Mouse (Mus musculus): ENCODE measurements around the gene Rhox3e. TPM values are rescaled to one million over a fixed set of nuclear protein-coding genes. Genes with fewer than 3 reads are reported as not detected.

Gene Rhox3e
- not detected in 2 replicates for polyA plus RNA-seq (2012; ENCODE audit: low replicate concordance)

DNA sequence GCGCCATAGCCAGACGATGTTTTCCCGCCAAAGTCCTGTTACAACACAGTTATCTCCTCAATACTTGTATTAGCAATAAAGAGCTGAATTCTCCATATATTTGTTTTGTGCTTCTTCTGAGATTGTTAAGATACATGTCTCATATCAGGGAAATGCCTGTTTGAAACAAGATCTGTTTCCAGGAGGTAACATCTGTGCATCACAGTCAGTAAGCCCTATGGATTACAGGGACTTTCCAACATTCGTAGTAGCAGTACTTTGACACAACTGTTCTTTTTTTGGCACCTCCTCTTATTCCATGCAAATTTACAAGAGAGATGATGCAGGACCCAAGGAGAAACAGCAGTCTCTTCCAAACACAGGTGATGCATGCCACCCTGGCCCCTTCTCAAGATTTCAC, at the start of gene Rhox3e:
TSS of gene Rhox3e (plus strand) at position 301 of the 400 bp plus-strand sequence.

DNA sequence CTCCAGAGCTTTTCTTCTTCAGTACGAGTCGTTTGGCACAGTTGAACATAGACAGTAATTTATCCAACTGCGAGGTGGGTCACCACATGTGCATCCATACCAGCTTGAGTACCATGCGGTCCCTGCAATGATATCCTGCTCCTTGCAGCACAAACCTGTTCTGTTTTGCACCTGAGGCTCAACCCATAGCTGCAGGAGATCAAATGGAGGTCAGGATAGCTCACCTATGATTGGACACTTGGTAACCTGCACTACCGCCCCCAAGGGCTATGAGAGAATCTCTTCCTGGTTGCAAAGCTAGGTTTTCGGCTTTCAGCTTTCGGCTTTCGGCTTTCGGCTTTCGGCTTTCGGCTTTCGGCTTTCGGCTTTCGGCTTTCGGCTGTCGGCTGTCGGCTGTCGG, 27.8 kb upstream of the Rhox3e start, which contains the start of gene Rhox4d:
TSS of gene Rhox4d (plus strand) at position 301 of the 400 bp plus-strand sequence.

DNA sequence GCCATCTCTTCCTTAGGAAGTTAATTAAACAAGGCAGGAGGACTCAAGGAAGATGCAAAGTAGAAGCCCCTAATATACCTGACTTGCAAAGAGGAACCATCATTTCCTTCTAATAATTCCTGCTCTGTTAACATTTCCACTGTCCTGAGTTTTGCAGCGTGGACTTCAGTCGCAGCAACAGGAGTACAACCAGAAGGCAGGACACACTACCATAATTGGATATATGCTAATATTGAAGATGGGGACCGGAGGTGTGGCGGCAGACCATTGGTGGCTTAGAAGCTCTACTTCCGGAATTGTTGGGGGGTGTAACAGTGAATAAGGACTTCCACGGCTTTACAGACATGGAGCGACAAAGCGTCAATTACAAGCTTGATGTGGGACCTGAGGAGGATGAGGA, 11.7 kb upstream of the Rhox3e start, which contains the start of gene Rhox2e:
TSS of gene Rhox2e (plus strand) at position 301 of the 400 bp plus-strand sequence.

DNA sequence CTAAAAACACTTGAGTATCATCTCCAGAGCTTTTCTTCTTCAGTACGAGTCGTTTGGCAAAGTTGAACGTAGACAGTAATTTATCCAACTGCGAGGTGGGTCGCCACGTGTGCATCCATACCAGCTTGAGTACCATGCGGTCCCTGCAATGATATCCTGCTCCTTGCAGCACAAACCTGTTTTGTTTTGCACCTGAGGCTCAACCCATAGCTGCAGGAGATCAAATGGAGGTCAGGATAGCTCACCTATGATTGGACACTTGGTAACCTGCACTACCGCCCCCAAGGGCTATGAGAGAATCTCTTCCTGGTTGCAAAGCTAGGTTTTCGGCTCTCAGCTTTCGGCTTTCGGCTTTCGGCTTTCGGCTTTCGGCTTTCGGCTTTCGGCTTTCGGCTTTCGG, 15.3 kb downstream of the Rhox3e start, which contains the start of gene Rhox4e:
TSS of gene Rhox4e (plus strand) at position 301 of the 400 bp plus-strand sequence.

DNA sequence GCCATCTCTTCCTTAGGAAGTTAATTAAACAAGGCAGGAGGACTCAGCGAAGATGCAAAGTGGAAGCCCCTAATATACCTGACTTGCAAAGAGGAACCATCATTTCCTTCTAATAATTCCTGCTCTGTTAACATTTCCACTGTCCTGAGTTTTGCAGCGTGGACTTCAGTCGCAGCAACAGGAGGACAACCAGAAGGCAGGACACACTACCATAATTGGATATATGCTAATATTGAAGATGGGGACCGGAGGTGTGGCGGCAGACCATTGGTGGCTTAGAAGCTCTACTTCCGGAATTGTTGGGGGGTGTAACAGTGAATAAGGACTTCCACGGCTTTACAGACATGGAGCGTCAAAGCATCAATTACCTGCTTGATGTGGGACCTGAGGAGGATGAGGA, 29.3 kb downstream of the Rhox3e start, which contains the start of gene Rhox2f:
TSS of gene Rhox2f (plus strand) at position 301 of the 400 bp plus-strand sequence.

DNA sequence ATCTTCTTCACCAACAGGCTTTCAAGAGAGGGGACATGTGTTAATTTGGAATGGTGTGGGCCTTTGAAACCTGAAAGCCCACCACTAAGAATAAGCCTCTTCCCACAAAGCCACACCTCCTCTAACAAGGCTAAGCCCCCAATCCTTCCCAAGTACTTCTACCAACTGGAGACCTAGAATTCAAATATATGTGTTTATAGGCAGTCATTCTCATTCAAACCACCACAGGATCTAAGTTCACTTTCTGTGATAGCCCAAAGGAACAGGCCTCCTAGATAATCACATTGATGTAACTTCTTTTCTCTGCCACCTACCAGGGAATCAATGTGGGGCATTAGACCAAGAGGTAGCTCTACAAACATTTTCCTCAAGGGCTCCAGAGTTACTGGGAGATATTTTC, 38.9 kb downstream of the Rhox3e start, which contains the start of gene Rhox3f:
TSS of gene Rhox3f (plus strand) at position 301 of the 400 bp plus-strand sequence.

Other genes with a start within 250 kb of the Rhox3e start
- not detected in 2 replicates for gene Rhox3a2, start 162.0 kb upstream of the Rhox3e start, polyA plus RNA-seq (2012; ENCODE audit: low replicate concordance)
- not detected in 2 replicates for gene Rhox4a2, start 151.2 kb upstream of the Rhox3e start, polyA plus RNA-seq (2012; ENCODE audit: low replicate concordance)
- gene Rhox2b, start 130.0 kb upstream of the Rhox3e start, polyA plus RNA-seq (2012; ENCODE audit: low replicate concordance) = not detected in 2 replicates
- gene Rhox4b, start 109.5 kb upstream of the Rhox3e start, polyA plus RNA-seq (2012; ENCODE audit: low replicate concordance) = not detected in 2 replicates
- not detected in 2 replicates for gene Rhox2c, start 88.3 kb upstream of the Rhox3e start, polyA plus RNA-seq (2012; ENCODE audit: low replicate concordance)
- not detected in 2 replicates for gene Rhox3c, start 83.4 kb upstream of the Rhox3e start, polyA plus RNA-seq (2012; ENCODE audit: low replicate concordance)
- not detected in 2 replicates for gene Rhox4c, start 61.7 kb upstream of the Rhox3e start, polyA plus RNA-seq (2012; ENCODE audit: low replicate concordance)
- gene Rhox2d, start 48.6 kb upstream of the Rhox3e start, polyA plus RNA-seq (2012; ENCODE audit: low replicate concordance) = not detected in 2 replicates
- not detected in 2 replicates for gene Rhox4d, start 27.7 kb upstream of the Rhox3e start, polyA plus RNA-seq (2012; ENCODE audit: low replicate concordance)
- not detected in 2 replicates for gene Rhox2e, start 11.6 kb upstream of the Rhox3e start, polyA plus RNA-seq (2012; ENCODE audit: low replicate concordance)
- not detected in 2 replicates for gene Rhox4e, start 15.4 kb downstream of the Rhox3e start, polyA plus RNA-seq (2012; ENCODE audit: low replicate concordance)
- not detected in 2 replicates for gene Rhox2f, start 29.4 kb downstream of the Rhox3e start, polyA plus RNA-seq (2012; ENCODE audit: low replicate concordance)
- gene Rhox3f, start 39.0 kb downstream of the Rhox3e start, polyA plus RNA-seq (2012; ENCODE audit: low replicate concordance) = not detected in 2 replicates
- not detected in 2 replicates for gene Rhox4f, start 65.7 kb downstream of the Rhox3e start, polyA plus RNA-seq (2012; ENCODE audit: low replicate concordance)
- gene Rhox3g, start 86.6 kb downstream of the Rhox3e start, polyA plus RNA-seq (2012; ENCODE audit: low replicate concordance) = not detected in 2 replicates
- not detected in 2 replicates for gene Rhox2g, start 101.5 kb downstream of the Rhox3e start, polyA plus RNA-seq (2012; ENCODE audit: low replicate concordance)
- not detected in 2 replicates for gene Rhox4g, start 109.3 kb downstream of the Rhox3e start, polyA plus RNA-seq (2012; ENCODE audit: low replicate concordance)
- gene Rhox3h, start 126.7 kb downstream of the Rhox3e start, polyA plus RNA-seq (2012; ENCODE audit: low replicate concordance) = not detected in 2 replicates
- gene Rhox2h, start 131.3 kb downstream of the Rhox3e start, polyA plus RNA-seq (2012; ENCODE audit: low replicate concordance) = not detected in 2 replicates

Data from hematopoietic multipotent progenitor cell, adult 10-12 weeks (in vitro differentiated cells).